Mouse (Mus musculus) liver, embryonic 11.5 days (tissue): ENCODE measurements around the gene Wdr72. TPM values are rescaled to one million over a fixed set of nuclear protein-coding genes. Genes with fewer than 3 reads are reported as not detected.

Source experiments
- ATAC-seq: fragments of 200-750 bp; cut with Nextera tagmentation; replicated peaks from 2 replicates; pipeline ENCODE4 v1.8.0; 2017; ENCODE audit warnings: moderate number of reproducible peaks, mild to moderate bottlenecking, moderate TSS enrichment, moderate library complexity; ENCODE audit not compliant: low FRiP score
- DNase-seq: peaks from one replicate; pipeline ENCODE4 v3.0.0-alpha.2; 2017; ENCODE audit warnings: low spot score
- H3K27ac ChIP-seq: fragments of 300-500 bp; sonication (generic); 2 replicates; pipeline ENCODE4 v1.5.1; 2014; ENCODE audit warnings: mild to moderate bottlenecking, low read depth, low read length, control low read depth
- H3K27me3 ChIP-seq: fragments of 300-500 bp; sonication (generic); replicated peaks from 2 replicates; pipeline ENCODE4 v1.6.1; 2014; ENCODE audit warnings: low read length, mixed read lengths; ENCODE audit not compliant: control insufficient read depth, insufficient read depth
- H3K36me3 ChIP-seq: fragments of 300-500 bp; sonication (generic); 2 replicates; pipeline ENCODE4 v1.6.1; 2014; ENCODE audit warnings: mild to moderate bottlenecking, low read length, moderate library complexity, mixed read lengths; ENCODE audit not compliant: control insufficient read depth, insufficient read depth
- H3K4me1 ChIP-seq: fragments of 300-500 bp; sonication (generic); replicated peaks from 2 replicates; pipeline ENCODE4 v1.6.1; 2014; ENCODE audit warnings: low read length, mixed read lengths; ENCODE audit not compliant: control insufficient read depth, insufficient read depth
- H3K4me2 ChIP-seq: fragments of 300-500 bp; sonication (generic); 2 replicates; pipeline ENCODE4 v1.6.1; 2014; ENCODE audit warnings: mild to moderate bottlenecking, control low read depth, moderate library complexity
- H3K4me3 ChIP-seq: fragments of 300-500 bp; sonication (generic); 2 replicates; pipeline ENCODE4 v1.5.1; 2014; ENCODE audit warnings: low read depth, low read length, control low read depth
- H3K9ac ChIP-seq: fragments of 300-500 bp; sonication (generic); 2 replicates; pipeline ENCODE4 v1.6.1; 2014; ENCODE audit warnings: low read depth, low read length, control low read depth
- H3K9me3 ChIP-seq: fragments of 300-500 bp; sonication (generic); 2 replicates; pipeline ENCODE4 v1.6.1; 2016; ENCODE audit warnings: low read length, inconsistent platforms, mixed read lengths; ENCODE audit not compliant: control insufficient read depth
- WGBS: fragments of 180-500 bp; shearing (Covaris S2); extraction: QIAGEN DNeasy Blood & Tissue Kit; methylation state at CpG from one replicate; pipeline ENCODE4 v1.1.7; 2014; 5-methylcytosine and 5-hydroxymethylcytosine counted together
- polyA plus RNA-seq: library from polyadenylated mRNA; unstranded; fragments of >200 nt; fragmentation: Nextera tagmentation; extraction: Ambion mirVana; gene quantifications from 2 replicates; pipeline ENCODE4 v1.2.1, GENCODE M21; 2014

Gene Wdr72
- polyA plus RNA-seq, 1 experiment from 2014 or later = 0.04 TPM

DNA sequence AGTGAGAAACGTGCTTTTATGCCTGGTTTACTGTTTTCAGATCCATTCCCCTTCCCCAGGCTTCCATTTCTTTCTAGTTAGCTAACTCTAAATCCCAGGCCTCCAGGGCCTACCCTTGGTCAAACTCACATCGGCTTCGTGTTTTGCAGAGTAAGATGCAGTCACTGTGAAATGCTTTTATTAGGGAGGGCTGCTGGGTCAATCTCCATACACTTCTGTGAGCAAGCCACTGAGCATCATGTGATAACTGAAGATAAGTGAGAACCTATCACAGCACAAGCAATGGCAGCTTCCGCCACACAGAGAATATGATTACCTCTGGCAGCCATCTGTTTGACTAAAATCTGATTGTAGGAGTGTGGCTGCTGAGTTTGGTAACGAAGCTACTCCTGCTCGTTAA lies 59.7 kb downstream of the Wdr72 start:
- Histone ChIP-seq H3K36me3 (no peaks in the 10 kb centered on the region), H3K9ac (no peak overlapping the region), H3K4me3 (no peak overlapping the region), H3K4me2 (no peak overlapping the region), H3K4me1 (no peaks in the 10 kb centered on the region), H3K27ac (no peak overlapping the region), H3K27me3 (no peaks in the 10 kb centered on the region), H3K9me3 (no peaks in the 10 kb centered on the region)
- WGBS = 74% methylated on average over 6 of the region's 6 CpGs
- DNase-seq (no peak), ATAC-seq (no peak)

DNA sequence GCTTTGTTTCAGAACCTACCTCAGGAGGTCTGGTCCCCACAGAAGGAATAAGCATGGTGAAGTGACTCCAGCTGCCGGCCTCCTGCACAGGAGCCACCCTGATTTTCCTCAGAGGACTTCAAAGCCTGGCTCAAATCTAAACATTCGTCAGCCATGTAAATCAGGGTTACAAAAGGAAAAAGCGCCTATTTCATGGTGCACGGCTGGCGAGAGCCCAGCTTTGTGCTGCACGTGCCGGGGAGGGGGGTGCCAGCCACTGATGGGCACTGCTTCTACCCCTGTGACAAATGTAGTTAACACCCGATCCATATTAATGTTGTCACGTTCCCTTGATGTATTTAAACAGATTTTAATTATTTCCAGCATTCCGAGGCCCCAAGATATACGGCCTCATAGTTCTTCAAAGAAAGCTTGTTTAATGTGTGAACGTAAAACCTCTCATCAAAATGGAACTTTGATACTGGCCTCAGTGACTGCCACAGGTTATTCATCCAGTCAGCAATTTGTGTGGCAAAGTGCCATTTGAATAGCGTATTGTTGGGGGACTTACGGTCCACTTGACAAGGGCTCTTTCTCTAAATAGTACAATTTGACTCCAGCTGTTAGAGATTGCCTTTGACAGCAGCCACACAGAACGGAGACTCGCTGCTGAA lies 76.7 kb downstream of the Wdr72 start:
- no peak overlapping the region for H3K27ac ChIP-seq
- H3K4me2 ChIP-seq = no peak overlapping the region
- H3K27me3 ChIP-seq = no peaks in the 10 kb centered on the region
- ATAC-seq (no peak), DNase-seq (no peak)
- 65% methylated on average over 16 of the region's 16 CpGs for WGBS
- H3K9me3 ChIP-seq = no peaks in the 10 kb centered on the region
- no peaks in the 10 kb centered on the region for H3K4me1 ChIP-seq
- H3K9ac ChIP-seq = no peak overlapping the region
- no peaks in the 10 kb centered on the region for H3K36me3 ChIP-seq
- no peak overlapping the region for H3K4me3 ChIP-seq

DNA sequence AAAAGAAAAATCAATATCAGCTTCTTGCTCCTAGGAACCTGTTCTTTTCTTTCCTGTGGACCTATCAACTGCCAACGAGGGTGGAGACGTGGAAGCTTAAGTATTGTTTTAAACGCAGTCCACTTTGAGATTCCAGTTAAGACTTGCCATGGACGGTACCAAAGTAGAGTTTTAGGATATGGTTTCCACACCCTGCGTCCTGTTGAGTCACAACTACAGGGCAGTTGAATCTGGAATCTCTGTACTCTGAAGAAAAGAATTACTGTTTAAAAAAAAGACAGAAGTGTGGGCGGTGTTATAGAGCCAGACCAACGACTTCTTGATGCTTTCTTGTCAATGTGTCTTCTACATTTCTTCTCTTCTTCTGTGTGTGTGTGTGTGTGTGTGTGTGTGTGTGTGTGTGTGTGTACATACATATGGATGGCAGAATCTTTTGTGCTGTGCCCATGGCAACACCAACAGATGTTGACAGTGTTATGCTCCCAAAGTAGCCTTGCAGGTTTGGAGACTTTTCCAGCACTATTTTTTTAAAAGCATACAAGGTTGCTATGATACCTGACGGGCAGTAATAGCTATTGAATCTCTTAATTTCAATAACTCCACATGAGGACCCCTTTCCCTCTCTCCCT lies 77.4 kb downstream of the Wdr72 start:
- Histone ChIP-seq H3K4me1 (no peaks in the 10 kb centered on the region), H3K4me2 (no peak overlapping the region), H3K9ac (no peak overlapping the region), H3K27me3 (no peaks in the 10 kb centered on the region), H3K9me3 (no peaks in the 10 kb centered on the region), H3K27ac (no peak overlapping the region), H3K4me3 (no peak overlapping the region), H3K36me3 (no peaks in the 10 kb centered on the region)
- ATAC-seq (no peak), DNase-seq (no peak)
- WGBS = 72% methylated on average over 8 of the region's 8 CpGs

DNA sequence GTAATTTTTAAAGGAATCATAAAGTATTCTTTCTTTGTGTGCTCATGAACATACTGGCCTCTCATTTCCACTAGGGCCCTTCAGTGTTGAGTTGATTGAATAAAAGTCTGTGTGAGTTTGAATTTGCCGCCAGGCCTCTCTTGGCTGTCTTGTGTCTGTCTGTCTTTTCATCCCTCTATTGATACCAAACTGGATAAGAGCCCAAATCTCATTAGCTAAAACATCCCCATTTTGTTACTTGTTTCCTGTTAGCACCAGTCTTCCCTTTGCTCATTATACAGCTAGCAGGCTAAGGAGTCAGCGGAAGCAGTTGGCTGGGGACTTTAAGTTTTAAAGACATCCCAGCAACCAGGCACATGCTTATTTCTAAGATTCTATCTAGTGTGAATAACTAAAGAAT lies 84.7 kb downstream of the Wdr72 start:
- 80% methylated on average over 2 of the region's 2 CpGs for WGBS
- ATAC-seq (no peak), DNase-seq (no peak)
- Histone ChIP-seq H3K9ac (no peak overlapping the region), H3K27ac (no peak overlapping the region), H3K4me2 (no peak overlapping the region), H3K27me3 (no peaks in the 10 kb centered on the region), H3K36me3 (no peaks in the 10 kb centered on the region), H3K4me3 (no peak overlapping the region), H3K4me1 (no peaks in the 10 kb centered on the region), H3K9me3 (no peaks in the 10 kb centered on the region)

DNA sequence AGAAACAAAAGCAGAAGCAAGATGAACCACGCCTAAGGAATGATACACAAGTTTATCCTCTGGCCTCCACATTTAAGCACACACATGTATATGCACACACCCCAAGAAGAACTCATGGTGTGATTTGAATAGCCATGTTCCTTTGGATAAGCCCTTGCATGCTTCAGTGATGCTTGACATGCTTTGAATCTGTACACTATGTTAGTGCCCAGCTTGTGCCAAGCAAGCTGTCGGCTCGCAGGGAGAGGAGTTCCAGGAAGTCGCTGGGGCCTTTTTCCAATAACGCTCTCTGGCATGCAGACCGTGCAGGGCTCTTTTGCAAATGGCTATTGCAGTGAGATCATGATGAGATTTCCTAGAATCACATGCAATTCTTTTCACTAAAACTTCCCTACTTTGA lies 118.1 kb downstream of the Wdr72 start:
- no peaks in the 10 kb centered on the region for H3K27me3 ChIP-seq
- no peak overlapping the region for H3K9ac ChIP-seq
- WGBS = 84% methylated on average over 6 of the region's 6 CpGs
- no peaks in the 10 kb centered on the region for H3K36me3 ChIP-seq
- H3K27ac ChIP-seq = no peak overlapping the region
- H3K4me2 ChIP-seq = no peak overlapping the region
- H3K4me1 ChIP-seq = no peaks in the 10 kb centered on the region
- ATAC-seq = no peak
- no peak for DNase-seq
- H3K9me3 ChIP-seq = no peaks in the 10 kb centered on the region
- no peak overlapping the region for H3K4me3 ChIP-seq

DNA sequence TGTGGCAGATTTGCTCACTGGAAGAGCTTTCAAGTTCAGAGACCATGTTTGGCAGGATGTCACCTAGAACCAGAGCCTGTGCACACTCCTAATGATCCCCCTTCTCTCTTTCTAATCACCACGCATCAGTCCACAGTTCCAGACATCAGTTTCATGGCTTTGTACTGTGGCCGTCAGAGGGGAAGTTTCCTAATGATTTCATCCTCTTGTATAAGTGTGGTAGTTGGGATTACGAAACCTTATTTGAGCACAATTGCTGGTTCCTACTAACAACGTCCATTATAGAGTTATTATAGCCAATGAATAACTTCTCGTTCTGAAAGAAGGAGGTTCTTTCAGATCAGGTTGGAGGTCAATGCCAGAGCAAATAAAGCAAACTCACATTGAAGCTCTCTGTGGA lies 131.1 kb downstream of the Wdr72 start:
- H3K9me3 ChIP-seq = no peaks in the 10 kb centered on the region
- no peak overlapping the region for H3K9ac ChIP-seq
- no peaks in the 10 kb centered on the region for H3K36me3 ChIP-seq
- DNase-seq (no peak), ATAC-seq (no peak)
- no peak overlapping the region for H3K4me2 ChIP-seq
- no peak overlapping the region for H3K27ac ChIP-seq
- no peaks in the 10 kb centered on the region for H3K4me1 ChIP-seq
- 59% methylated on average over 5 of the region's 5 CpGs for WGBS
- no peaks in the 10 kb centered on the region for H3K27me3 ChIP-seq
- H3K4me3 ChIP-seq = no peak overlapping the region

DNA sequence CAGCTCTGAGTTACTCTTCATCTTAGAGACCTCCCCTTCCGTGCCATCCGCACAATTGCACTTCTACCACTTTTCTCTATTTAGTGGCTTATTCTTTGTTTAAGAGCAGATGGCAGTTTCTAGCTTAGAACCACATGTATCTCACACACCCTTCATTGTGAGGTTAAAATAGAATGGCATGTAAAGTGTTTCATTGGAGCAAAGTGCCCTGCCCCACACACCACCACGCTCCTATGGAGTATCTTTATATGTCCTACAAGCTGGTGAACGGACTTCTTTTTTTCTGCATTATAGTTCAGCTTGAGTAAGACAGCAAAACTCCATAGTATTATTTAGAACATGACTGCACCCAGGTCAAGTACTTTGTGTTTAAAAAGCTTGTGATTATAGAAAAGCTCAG lies 137.9 kb downstream of the Wdr72 start:
- Histone ChIP-seq H3K27ac (no peak overlapping the region), H3K36me3 (no peaks in the 10 kb centered on the region), H3K9ac (no peak overlapping the region), H3K4me3 (no peak overlapping the region), H3K4me2 (no peak overlapping the region), H3K9me3 (no peaks in the 10 kb centered on the region), H3K27me3 (no peaks in the 10 kb centered on the region), H3K4me1 (no peaks in the 10 kb centered on the region)
- 86% methylated on average over 4 of the region's 4 CpGs for WGBS
- ATAC-seq (no peak), DNase-seq (no peak)

DNA sequence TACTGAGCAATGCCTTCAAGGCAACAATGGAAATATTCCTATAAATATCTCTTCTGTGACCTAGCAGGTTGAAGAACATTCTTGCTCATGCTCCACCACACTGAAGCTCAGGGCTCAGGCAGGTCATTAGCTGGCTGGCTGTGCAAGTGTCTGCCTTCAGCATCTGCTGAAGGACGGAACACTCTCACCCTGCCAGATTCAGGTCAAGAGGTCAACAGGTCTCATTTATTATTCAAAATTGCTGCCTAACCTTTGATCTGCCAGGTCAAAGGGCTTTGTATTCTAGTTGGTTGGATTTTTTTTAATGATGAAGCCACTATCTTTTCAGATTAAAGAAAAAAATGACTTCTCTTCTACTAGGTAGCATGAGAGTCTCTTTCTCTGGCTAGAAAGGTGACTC lies 139.3 kb downstream of the Wdr72 start:
- 63% methylated on average over 1 of the region's 1 CpGs for WGBS
- no peak for DNase-seq
- H3K4me1 ChIP-seq = no peaks in the 10 kb centered on the region

DNA sequence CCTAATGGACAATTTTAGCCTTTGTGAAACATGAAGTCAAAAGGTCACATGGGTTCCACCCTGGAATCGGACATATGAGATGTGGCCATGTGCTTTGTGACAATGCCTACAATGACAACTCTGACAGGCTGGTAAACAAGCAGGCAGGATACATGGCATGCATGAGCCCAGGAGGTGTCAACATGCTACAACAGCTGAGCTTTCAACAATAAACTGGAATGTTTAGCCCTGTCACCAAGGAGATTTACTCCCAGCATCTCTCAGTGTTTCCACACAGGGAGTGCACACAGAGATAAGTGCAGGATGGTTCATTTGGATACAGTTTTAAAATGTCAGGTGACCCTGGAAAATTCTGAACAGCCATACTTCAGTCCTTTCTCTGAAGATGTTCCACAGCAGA lies 140.4 kb downstream of the Wdr72 start:
- Histone ChIP-seq H3K27ac (no peak overlapping the region), H3K36me3 (no peaks in the 10 kb centered on the region), H3K4me1 (no peaks in the 10 kb centered on the region), H3K9ac (no peak overlapping the region), H3K27me3 (no peaks in the 10 kb centered on the region), H3K9me3 (no peaks in the 10 kb centered on the region), H3K4me3 (no peak overlapping the region), H3K4me2 (no peak overlapping the region)
- DNase-seq = no peak
- WGBS = 65% methylated on average over 1 of the region's 1 CpGs
- ATAC-seq = no peak

More for the DNA sequence above, 139.3 kb downstream of the Wdr72 start:
- Histone ChIP-seq H3K27ac (no peak overlapping the region), H3K4me2 (no peak overlapping the region), H3K9ac (no peak overlapping the region), H3K4me3 (no peak overlapping the region), H3K27me3 (no peaks in the 10 kb centered on the region), H3K36me3 (no peaks in the 10 kb centered on the region), H3K9me3 (no peaks in the 10 kb centered on the region)
- no peak for ATAC-seq
